Mouse (Mus musculus) cerebellum, adult 11 months (tissue): Measurements from ENCODE around the gene Gm17402.

Source experiments
- DNase-seq: peaks from one replicate; pipeline ENCODE4 v3.0.0; 2022

Gene Gm17402

DNA sequence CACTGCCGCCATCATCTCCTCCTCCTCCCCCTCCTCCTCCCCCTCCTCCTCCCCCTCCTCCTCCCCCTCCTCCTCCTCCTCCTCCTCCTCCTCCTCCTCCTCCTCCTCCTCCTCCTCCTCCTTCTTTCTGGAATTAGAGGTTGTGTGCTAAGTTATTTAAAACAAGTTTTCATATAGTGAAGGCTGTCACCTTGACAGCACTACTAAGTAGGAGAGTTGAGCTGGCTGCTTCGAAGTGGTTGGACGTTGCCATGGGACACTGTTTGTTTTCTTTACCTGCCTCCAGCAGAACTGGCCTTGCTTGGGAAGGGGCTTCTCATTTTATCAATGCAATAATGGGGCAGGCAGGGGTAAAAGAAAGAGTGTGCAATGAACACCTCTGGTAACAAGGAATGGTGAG is at the start of gene Gm17402:
Gene Gm17402 (minus strand): TSS at position 101 of the 400 bp plus-strand sequence.
- DNase-seq: no peak

DNA sequence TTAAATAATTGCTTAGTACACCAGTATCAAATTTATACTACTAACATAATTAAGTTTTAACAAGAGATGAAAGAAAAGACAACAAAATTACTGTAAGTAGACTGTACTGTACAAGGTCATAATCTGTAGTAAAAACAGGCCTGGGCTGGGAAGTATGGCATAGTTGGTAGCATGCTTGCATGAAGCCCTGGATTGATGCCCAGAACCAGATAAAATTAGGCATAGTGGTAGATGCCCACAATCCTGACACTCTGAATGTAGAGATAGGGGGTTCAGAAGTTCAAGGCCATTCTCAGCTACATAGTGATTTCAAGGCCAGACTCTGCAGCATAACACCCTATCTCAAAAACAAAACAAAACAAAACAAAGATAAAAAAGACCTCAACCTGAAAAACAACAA is 3.3 kb upstream of the Gm17402 start:
- DNase-seq: no peak

DNA sequence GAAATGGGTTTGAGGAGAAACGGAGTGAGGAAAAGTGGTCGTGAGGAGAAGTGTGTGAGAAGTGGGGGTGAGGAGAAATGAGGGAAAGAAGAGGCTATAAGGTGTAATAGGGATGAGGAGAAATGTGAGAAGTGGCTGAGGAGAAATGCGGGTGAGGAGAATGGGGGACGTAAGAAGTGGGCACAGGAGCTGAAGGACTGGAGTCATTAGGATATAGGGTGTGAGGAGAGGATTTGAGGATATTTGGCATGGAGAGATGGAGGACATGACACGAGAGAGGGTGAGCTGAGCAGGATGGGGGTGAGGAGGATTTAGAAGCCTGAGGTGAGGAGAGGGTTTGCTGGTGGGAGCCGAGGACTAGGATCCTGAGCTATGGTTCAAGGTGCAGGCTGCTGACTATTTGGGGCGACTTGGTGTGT is 594 bp downstream of the Gm17402 start:
- DNase-seq: no peak

DNA sequence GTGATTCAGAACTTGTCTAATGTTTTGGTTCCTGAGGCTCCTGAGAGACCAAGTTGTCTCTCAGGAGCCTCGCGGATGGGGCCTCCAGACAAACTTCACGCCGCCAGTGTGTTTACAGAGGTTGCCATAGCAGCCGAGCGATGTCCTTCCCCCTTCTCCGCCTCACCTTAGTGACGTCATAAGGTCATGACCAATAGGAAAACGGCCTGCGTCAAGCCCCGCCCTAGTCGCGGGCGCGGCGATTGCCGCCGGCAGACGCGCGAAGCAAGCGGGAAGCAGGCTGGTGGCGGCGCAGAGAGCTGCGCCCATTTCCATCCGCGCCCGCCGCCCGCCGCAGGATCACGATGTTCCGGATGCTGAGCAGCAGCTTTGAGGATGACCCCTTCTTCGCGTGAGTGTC is 1.1 kb downstream of the Gm17402 start, which contains the start of gene Mlf1:
Gene Mlf1 (plus strand): TSS at position 226 of the 400 bp plus-strand sequence.
- peak; percentile 74 for DNase-seq

DNA sequence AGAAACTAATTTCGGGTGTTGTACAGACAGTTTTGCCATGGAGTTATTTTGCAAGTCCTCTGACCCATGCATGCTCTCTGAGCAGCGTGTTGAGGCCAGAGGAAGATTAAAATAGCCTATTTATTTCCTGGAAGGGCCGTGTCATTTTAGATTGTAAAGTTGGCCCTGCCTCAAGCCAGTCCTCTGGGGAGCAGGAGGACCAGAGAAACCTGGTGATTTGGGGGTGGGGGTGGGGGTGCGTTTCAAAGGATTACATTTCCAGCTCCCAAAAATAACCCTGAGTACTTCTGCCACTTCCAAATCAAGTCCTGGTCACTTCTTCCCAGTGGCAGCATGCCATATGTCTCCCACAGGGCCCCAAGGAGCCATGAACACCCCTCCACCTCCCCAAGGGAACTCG is 2.2 kb downstream of the Gm17402 start:
- no peak for DNase-seq

DNA sequence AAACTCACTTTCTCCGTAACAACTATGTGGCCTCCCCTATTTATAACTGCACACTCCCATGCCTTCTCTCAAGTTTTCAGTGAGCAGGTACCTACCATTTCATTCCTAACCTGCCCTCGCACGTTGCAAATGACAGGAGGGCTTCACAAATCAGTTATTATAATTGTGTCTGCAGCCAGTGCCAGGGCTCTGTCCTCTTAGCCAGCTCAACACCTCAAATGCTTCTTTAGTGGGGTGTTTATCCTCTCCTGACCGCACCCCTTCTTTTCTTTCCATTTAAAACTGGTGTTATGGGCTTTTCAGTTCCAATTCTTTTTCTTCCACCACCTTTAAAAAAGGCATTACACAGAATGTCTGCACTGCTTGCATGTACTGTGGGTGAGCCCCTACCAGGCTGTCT is 2.8 kb downstream of the Gm17402 start:
- no peak for DNase-seq

DNA sequence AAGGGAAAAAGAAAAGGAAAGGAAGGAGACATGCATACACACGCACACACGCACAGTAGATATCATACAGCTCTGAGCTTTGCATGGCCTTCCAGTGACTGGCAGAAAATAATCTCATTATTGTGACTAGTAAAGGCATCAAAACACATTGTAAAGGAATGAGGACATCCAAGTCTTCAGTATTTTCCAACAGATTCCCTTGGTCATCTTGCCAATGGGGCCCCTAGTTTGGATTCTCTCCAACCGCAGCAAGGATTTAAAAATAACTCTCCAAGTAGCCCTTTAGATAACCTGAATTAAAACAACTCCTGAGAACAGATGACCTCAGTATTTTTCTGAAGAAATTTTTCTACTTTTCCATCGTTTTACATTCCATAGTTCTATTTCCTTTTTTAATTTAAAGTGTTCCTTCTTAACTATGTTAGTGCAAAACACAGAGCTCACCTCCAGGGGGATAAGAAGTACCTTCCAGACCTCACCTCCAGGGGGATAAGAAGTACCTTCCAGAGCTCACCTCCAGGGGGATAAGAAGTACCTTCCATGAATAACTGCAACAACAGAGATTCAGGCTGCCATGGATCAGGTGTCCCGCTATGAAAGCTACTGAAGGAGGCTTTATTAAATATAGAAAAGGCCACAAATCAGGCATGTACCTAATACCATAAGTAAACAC is 5.4 kb downstream of the Gm17402 start:
- no peak for DNase-seq

DNA sequence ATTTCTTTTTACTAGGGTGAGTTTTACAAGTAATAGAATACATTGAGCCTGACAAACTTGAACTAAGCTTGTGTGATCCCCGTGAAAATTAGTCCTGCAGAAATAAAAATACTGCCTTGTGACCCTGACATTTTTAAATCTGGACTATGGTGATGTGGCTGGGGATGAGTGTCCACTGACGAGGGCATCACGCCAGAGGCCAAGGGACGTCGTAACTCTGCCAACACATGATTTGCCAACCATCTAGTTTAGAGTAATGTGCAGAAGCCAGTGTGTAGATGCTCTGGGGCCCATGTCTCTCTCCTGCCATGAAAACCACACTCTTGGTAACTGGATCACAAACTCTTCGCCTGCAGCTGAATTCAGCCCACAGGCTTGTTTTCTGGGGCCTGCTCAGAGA is 7.5 kb downstream of the Gm17402 start:
- DNase-seq: no peak

DNA sequence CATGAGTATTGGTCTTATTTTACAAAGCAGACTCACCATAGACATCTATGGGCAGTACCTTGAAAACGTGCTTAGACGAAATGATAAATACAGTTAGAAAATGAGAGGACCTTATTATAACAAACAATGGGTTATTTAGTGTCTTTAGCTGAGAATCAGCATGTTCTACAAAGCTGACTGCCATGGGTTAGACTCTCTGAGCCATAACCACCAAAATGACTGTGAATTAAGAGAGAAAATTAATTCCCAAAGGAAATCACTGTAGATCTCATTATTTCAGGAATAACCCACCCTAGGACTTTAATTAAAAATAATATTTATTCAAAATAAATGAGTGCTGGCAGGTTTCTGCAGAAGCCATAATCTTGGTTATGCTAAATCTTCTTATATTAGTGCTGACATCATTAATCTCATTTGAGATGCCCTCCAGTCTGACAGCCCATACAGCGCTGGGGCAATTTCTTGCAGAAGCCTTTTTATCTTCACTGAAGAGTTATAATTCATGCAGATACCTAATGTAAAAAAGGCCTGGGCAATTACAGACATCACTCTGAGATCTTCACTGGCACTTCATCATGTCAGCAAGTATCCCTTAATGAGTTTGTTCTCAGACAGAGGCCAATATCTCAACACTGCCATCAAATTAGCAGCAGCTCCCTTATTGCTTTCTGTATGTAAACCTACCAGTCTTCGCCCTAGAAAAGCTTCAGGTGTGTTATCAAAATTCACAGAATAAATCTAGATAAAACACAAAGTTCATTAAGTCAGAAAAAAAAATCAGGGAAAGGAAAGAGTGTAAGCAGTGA is 8.7 kb downstream of the Gm17402 start:
- DNase-seq: no peak

DNA sequence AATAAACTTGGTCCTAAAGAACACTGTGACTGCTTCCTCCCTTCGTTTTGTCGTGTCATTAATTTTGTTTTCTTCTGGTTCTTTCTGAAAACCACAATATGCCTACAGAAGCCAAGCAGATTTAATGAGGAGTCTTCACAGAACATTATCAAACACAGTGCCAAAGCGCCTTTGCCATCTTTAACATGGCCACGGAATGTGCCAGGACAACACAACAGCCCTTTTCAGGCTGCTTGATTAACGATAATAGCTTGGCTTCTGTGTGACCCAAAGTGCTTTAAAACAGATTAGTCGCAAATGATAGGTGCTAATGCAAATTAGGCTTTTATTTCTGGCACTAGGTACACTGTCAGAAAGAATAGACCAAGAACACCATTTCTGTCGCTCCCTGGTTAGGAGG is 16.6 kb downstream of the Gm17402 start:
- no peak for DNase-seq

DNA sequence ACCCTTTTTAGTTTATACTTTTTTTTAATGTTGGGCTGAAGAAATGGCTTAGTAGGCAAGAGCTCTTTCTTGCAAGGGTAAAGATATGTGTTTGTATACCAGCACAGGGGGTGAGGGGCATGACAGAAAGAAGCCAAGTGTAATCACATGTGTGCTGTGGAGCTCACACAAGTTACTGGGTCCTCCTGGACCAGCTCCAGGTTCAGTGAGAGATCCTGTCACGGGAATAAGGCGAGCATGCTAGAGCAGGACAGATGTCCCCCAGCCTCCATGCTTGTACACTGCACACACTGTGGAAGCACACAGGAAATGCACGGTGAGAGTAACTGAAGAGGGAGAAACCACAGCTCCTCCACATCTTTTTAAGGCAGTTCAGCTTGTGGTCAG is 22.2 kb downstream of the Gm17402 start:
- DNase-seq: no peak

DNA sequence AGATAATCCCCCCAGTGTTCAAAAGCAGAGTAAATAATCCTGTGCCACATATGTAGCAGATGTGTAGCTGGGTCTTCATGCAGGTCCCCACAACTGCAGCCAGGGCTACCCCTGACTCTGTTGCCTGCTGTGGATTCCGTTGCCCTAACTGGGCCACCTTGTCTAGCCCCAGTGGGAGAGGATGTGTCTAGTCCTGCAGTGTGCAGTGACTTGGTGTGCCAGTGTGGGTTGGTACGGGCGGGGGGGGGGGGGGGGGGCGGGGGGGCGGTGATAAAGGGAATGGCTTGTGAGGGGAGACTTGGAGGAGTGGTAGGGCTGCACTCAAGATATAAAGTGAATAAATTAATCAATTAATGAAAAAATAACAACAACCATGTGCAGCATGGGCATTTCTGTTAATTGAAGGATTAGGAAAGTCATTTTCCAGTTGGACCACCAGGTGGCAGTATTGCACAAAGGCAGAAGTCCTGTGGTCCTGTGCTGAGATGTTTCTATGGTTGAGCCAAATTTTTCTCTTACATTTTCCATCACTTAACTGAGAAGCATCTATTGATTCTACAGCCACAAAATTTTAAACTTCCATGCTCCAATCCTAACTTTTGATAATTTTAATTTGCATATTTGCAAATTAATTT is 22.7 kb downstream of the Gm17402 start:
- DNase-seq: peak; percentile 20

DNA sequence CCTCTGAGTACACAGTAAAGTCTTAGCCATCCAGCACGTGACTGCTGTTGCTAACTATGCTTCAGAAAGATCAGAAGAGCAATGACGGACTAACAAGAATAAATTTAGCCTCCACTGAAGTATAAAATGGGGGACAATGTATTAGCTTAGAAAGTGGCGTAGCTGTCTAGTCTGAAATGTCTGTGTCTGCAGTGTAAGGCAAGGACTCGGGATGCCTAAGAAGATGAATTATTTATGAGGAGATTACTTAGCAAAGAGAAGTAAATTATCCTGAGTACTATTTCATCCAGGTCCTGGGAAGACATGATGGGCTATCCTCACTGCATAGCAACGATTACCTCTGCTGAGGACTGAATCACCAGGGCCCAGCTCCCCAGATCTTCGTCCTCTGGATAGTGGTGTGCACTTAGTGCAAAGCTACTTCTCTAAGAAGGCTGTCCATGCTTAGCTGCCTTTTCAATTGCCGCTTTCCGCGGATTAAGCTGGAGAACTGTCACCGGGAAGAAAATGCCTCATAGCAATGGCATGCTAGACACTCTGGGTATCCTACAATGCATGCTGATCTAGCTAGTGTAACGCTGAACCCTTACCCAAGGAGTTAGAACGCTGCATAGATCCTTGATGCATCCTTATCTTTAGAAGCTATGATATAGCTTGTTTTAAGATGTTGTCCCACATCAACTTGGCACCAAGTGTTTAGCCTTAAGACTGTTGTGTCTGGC is 23.4 kb downstream of the Gm17402 start:
- no peak for DNase-seq

DNA sequence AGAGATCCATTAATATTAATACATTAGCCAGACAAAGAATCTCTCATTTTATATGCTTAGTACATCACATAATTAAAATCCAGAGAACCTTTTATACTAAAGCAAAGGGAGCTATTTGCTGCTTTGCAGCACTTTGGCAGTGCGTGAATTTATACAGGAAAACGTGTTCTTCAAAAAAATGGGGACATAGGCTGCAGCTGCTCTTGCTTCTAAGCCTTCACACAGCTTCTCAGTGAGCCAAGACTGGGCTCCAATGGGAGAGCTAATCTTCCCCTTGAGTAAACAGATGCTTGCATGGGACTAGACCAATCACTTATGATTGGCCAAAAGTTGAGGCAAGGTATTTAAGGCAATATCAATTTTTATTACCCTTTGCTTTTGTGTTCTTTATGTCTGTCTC is 28.3 kb downstream of the Gm17402 start:
- no peak for DNase-seq

DNA sequence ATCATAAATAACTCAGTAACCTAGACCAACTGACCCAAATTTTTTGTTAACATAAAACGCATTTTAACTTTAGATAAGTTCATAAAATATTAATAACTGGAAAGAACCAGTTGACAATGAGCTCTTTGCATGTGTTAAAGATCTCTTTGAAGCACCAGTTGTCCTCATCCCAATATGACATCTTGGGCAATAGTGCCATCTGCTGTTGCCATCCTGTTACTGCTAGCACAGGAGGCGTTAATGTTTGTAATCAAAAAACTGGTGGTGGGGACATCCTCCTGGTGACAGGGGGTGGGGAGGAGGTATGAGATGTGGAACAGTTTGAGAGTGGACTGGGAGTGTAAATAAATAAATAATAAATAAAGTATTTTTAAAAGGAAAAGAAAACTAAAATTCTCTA is 30.4 kb downstream of the Gm17402 start:
- peak; percentile 9 for DNase-seq

DNA sequence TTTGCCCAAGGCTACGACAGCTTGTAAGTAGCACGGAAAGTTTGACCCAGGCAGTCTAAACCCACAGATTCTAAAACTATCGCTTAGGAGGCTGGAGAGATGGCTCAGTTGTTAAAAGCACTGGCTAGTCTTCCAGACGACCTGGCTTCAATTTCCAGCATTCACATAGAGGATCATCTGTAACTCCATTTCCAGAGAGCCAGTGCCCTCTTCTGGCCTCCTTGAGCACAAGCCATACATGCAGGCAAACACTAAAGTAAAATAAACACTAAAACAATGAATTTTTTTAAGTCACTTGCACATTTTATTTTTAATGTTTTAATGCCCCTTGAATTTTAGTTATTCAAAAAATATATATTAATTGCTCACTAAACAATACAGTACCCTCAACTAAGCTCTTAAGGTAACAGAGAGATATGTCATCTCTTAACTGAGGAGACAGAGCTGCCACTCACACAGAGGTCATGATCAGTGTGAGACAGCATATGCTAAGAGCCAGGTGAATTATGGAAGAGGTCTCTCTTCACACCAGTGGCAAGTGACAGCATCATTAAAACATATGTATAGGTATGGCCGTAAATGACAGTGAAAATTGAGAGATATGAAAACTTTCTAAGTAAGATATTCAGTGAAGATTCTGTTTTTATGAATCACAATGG is 31.8 kb downstream of the Gm17402 start:
- DNase-seq: no peak

DNA sequence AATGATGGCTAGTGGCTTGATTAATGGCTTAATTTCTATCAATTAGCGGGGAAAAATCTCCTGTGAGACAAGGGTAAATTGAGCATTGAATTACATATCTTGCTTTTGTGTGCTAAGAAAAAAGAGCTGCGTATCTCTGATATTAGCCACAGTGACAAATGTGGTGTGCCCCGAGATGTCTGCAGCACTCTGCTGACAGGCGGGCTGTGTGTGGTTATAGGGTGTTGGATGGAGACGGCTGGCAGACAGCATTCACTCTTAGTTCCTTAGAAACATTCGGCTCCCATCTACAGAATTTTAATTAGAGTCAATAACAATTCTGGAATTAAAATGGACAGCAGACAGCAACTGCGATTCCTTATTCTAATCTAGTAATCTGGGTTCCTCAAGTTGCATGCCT is 34.0 kb downstream of the Gm17402 start:
- DNase-seq: no peak

DNA sequence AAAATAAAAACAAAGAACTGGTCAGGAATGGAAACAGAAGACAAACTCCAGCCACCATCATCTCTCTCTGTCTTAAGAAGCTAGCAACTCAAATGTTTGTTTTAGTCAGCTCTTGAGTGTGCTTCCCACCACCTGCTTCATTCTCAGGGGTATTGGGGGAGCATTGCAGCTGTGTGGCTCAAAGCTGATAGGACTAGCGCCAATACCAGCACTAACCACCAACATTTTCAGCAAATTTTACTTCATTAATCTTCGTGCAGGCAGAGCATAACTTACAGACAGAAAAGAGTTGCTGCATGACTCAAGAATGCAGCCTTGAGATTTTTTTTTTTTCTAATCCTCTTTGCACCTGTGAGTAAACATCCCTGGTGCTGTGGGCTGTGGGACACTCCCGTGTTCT is 35.4 kb downstream of the Gm17402 start:
- no peak for DNase-seq

DNA sequence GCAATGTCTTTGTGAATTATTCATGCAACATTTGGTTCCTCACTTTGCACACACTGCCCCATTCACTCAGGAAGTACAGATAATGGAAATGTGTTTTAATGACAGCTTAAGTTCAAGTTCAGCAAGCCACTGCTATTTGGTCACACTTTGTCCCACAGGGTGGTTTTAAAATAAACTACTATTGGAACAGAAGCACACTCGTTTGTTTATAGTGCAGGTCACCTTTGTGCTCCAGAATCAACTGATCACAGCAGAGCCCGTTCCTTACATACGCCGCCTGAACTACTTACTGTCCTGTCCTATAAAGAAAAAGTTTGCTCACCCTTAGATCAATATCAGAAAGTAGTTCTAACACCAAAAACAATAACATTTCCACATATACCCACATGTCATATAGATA is 52.5 kb downstream of the Gm17402 start:
- DNase-seq: no peak
